Mouse (Mus musculus) duodenum, adult 2 months (tissue): ENCODE measurements around the gene Wbp4. TPM values are rescaled to one million over a fixed set of nuclear protein-coding genes. Genes with fewer than 3 reads are reported as not detected.

Experiments used
- polyA plus RNA-seq: library from polyadenylated mRNA; depleted of rRNA; stranded (reverse); fragments of >200 nt; gene quantifications from 2 replicates; pipeline ENCODE4 v1.2.3, GENCODE M21; 2012; ENCODE audit warnings: low replicate concordance; rRNA removed

Gene Wbp4
- 1.6 TPM in 2 replicates for polyA plus RNA-seq

GRCm38 (mm10) chr14:79481339-79482151, at the start of gene Wbp4:
Wbp4 (minus strand) TSS chr14:79481520.

GRCm38 (mm10) chr14:79480624-79481338, 539 bp downstream of the Wbp4 start, which contains the start of gene Elf1:
Elf1 (plus strand) TSS chr14:79481194.

GRCm38 (mm10) chr14:79451681-79452590, 29.4 kb downstream of the Wbp4 start, which contains the start of gene Kbtbd6:
Kbtbd6 (plus strand) TSS chr14:79451835.

GRCm38 (mm10) chr14:79425979-79426729, 55.2 kb downstream of the Wbp4 start, which contains the start of gene Kbtbd7:
Kbtbd7 (plus strand) TSS chr14:79426511.

Other genes starting within 250 kb of the Wbp4 start
- not detected in 2 replicates for gene Zfp957, start 234.2 kb downstream of the Wbp4 start, polyA plus RNA-seq
- gene Rgcc, start 179.9 kb downstream of the Wbp4 start, polyA plus RNA-seq, result 38.3 and 115 TPM in 2 replicates
- gene Naa16, start 90.7 kb downstream of the Wbp4 start, polyA plus RNA-seq, result 0.21 and 1.1 TPM in 2 replicates
- gene Mtrf1, start 83.7 kb downstream of the Wbp4 start, polyA plus RNA-seq, result 0.30 and 0.33 TPM in 2 replicates
- gene Kbtbd7, start 55.0 kb downstream of the Wbp4 start, polyA plus RNA-seq, result 0.96 and 2.4 TPM in 2 replicates
- 0.49 and 0.77 TPM in 2 replicates for gene Kbtbd6, start 29.7 kb downstream of the Wbp4 start, polyA plus RNA-seq
- 6.8 and 8.1 TPM in 2 replicates for gene Elf1, start 326 bp downstream of the Wbp4 start, polyA plus RNA-seq
- gene Sugt1, start 106.2 kb upstream of the Wbp4 start, polyA plus RNA-seq, result 1.2 and 2.4 TPM in 2 replicates
- not detected in 2 replicates for gene Cnmd, start 180.7 kb upstream of the Wbp4 start, polyA plus RNA-seq